ENCODE assay signal across 23 mouse cellular contexts in the genomic region with DNA sequence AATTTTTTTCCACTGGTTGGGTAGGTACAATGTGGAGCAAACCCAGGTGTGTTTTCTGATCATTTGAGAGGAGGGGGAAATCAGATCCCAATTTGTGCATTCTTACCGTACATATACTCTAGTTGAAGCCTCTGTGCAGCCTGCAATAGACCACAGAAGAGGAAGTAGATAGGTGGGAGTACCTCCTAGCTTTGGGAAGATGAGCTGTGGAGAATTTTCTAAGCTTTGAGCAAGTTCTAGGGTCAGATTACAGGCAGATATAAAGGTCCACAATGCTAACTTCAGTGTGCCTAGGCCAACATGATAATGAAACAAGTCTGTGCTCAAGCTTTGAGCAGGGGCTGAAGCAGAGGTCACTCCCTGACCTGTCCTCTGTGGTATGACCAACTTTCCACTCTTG.
"Had no signal": no experiment of that assay in that cellular context is flagged by ENCODE, and none has a peak within 500 bp of the region (broad histone marks: within the 10 kb centered on the region; RNA-seq: fewer than 3 reads in every experiment).

No protein-coding gene starts in this region.

- DNase-seq: gastrocnemius, postnatal 25 days; heart, adult 18-20 months; heart, postnatal 10 days; kidney, adult 11 months; kidney, adult 2 months; kidney, adult 9 months; kidney, postnatal 14 days; kidney, postnatal 36 days; layer of hippocampus, postnatal 36 days; liver; liver, embryonic 13.5 days; liver, postnatal 0 days had no signal

- H3K9me3 ChIP-seq: heart, embryonic 10.5 days; heart, embryonic 12.5 days; hindbrain, embryonic 13.5 days; hindbrain, embryonic 15.5 days; kidney, embryonic 15.5 days; limb, embryonic 10.5 days; limb, embryonic 12.5 days; liver, embryonic 13.5 days; liver, embryonic 15.5 days had no signal

- H3K4me2 ChIP-seq: heart, embryonic 12.5 days; hindbrain, embryonic 13.5 days; hindbrain, embryonic 15.5 days; kidney, embryonic 15.5 days; limb, embryonic 12.5 days; liver, embryonic 13.5 days; liver, embryonic 15.5 days had no signal

- H3K27ac ChIP-seq: heart, embryonic 10.5 days; hindbrain, embryonic 13.5 days; hindbrain, embryonic 15.5 days; hindbrain, postnatal 0 days; kidney, embryonic 15.5 days; kidney, postnatal 0 days; limb, embryonic 10.5 days; limb, embryonic 12.5 days; liver, embryonic 13.5 days; liver, embryonic 15.5 days had no signal

- ATAC-seq: hindbrain, postnatal 0 days; intestine, embryonic 16.5 days; liver, postnatal 0 days had no signal

- H3K4me3 ChIP-seq: heart, embryonic 10.5 days; heart, embryonic 12.5 days; hindbrain, embryonic 13.5 days; hindbrain, embryonic 15.5 days; kidney, embryonic 15.5 days; limb, embryonic 10.5 days; limb, embryonic 12.5 days; liver, embryonic 13.5 days; liver, embryonic 15.5 days had no signal

- H3K9ac ChIP-seq: heart, embryonic 12.5 days; hindbrain, embryonic 13.5 days; hindbrain, embryonic 15.5 days; kidney, embryonic 15.5 days; limb, embryonic 12.5 days; liver, embryonic 13.5 days; liver, embryonic 15.5 days; liver, postnatal 0 days had no signal

- H3K4me1 ChIP-seq: heart, embryonic 10.5 days; hindbrain, embryonic 13.5 days; hindbrain, embryonic 15.5 days; kidney, embryonic 15.5 days; limb, embryonic 10.5 days; limb, embryonic 12.5 days; liver, embryonic 13.5 days had no signal

- H3K36me3 ChIP-seq: heart, embryonic 10.5 days; heart, embryonic 12.5 days; hindbrain, embryonic 13.5 days; hindbrain, embryonic 15.5 days; kidney, embryonic 15.5 days; limb, embryonic 10.5 days; limb, embryonic 12.5 days; liver, embryonic 13.5 days; liver, embryonic 15.5 days had no signal

- H3K27me3 ChIP-seq: liver, embryonic 15.5 days had no signal
